Mouse (Mus musculus) cerebellum, postnatal 25 days (tissue): ENCODE data around the gene Gm20837.
"Not testable (repeated sequence)": the region's sequence is repeated elsewhere in the genome, so short reads cannot be mapped to it uniquely, and the experiment has no call there.

ENCODE experiments used
- DNase-seq, 2 experiments: peaks; one replicate each; pipeline ENCODE4 v3.0.0; 2021; ENCODE audit warnings: mixed read lengths in 2 of 2

Gene Gm20837

GRCm38 (mm10) chrY:90400948-90401347 is at the start of gene Gm20837:
Gm20837 (plus strand) TSS chrY:90401248.
- DNase-seq, result not testable (repeated sequence)
